Mouse (Mus musculus): ENCODE results near the gene Yjefn3.

DNA sequence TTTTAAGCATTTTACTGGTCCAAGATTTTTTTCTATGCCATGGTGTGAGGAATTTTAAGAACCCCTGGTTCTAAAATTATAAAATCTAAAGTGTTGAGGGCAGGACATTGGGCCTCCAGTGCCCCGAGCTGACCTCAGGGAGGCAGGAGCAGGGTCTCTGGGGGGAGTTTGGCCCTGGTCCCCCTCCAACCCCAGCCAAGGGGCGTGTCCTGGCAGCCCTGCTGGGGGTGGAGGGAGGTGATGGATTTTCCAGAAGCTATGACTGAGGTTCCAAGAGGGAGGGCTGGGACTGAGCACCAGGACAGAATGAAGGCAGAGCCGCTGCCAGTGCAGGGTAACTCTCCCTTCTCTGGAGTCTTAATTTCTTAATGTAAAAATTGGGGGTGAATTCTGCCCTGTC is 24.5 kb downstream of the Yjefn3 start:
- TF ChIP-seq CTCF (IDR thresholded peaks at IDR 0.05; ENCODE audit: control insufficient read depth, insufficient read depth, insufficient replicate concordance, low read depth, low read length) (no peak), POLR2A (IDR thresholded peaks at IDR 0.05; ENCODE audit: control insufficient read depth, low read depth, low read length) (no peak)

Data from testis, adult 2 months (tissue).